Mouse (Mus musculus): ENCODE measurements around the gene Akain1. TPM values are rescaled to one million over a fixed set of nuclear protein-coding genes. Genes with fewer than 3 reads are reported as not detected.

Gene Akain1
- under 1 TPM in 1 of 4 experiments, not detected in 3; 0.16 TPM for total RNA-seq (2022)

- peak; percentile 43 for DNase-seq
These were observed at the start of gene Akain1 for GRCm38 (mm10) chr17:69438990-69439491. Akain1 (plus strand) TSS chr17:69439326.

DNA sequence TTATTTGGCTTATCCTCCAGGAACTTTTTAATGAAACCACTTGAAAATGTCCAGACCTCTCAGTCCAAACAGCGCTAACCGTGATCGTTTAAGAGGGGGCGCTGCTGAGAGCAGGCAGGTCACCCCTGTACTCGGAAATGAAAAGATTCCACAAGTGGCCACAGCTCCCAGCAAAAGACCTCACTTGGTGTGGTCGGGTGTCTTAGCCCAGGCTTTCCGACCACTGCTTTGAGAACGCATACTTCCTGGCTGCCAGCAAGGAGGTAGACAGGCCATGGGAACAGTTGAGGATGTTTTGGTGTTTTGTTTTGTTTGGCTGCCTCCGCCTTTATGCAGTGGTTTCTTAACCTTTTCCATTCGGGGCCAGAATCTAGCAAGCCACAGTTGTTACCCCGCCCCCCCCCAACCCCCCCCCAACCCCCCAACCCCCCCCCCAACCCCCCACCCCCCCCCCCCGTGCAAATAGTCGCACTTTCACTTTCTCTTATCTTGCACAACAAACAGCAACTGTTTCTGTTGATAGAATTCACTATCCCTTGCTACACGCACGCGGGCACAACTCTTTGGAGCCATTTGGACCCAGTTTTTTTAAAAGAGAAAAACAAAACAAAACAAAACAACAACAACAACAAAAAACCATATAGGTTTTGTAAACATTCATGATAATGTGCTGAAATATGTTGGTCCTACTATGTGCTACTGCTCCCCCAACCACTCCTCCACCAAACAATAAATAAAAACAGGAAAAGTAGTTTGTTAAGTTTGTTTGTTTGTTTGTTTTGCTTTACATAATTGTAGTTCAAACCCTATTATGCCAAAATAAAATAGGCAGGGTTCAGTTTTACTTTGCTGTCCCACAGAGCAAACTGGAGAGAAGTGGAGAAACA lies 42.7 kb upstream of the Akain1 start:
- DNase-seq, result no peak

DNA sequence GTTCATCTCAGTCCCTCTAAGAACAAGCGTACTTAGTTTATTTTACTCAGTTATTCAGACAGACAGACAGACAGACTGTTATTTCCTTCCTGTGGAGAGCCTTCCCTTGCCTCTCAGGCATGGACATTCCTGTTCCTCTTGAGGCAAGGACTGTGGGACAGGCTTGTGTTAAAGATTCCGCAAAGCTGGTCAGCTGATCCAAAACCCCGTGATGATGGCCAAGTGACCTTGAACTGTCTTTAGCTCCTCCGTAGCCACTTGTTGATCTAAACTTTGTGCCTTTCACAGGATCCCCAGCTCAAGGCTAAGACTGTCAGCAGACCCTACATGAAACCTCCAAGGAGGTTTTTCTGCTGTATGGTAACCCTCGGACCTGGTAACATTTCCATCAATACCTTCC lies 42.0 kb upstream of the Akain1 start:
- no peak for DNase-seq

- DNase-seq, result no peak
These were observed 41.0 kb upstream of the Akain1 start for GRCm38 (mm10) chr17:69398092-69398491.

GRCm38 (mm10) chr17:69401146-69401545 lies 38.0 kb upstream of the Akain1 start:
- DNase-seq, result no peak

GRCm38 (mm10) chr17:69416163-69416562 lies 23.0 kb upstream of the Akain1 start:
- DNase-seq, result no peak

GRCm38 (mm10) chr17:69416920-69417661 lies 22.0 kb upstream of the Akain1 start:
- peak; percentile 91 for DNase-seq

GRCm38 (mm10) chr17:69417724-69418373 lies 21.3 kb upstream of the Akain1 start:
- DNase-seq, result no peak

GRCm38 (mm10) chr17:69421592-69421991 lies 17.5 kb upstream of the Akain1 start:
- no peak for DNase-seq

GRCm38 (mm10) chr17:69437836-69438235 lies 1.3 kb upstream of the Akain1 start:
- no peak for DNase-seq

DNA sequence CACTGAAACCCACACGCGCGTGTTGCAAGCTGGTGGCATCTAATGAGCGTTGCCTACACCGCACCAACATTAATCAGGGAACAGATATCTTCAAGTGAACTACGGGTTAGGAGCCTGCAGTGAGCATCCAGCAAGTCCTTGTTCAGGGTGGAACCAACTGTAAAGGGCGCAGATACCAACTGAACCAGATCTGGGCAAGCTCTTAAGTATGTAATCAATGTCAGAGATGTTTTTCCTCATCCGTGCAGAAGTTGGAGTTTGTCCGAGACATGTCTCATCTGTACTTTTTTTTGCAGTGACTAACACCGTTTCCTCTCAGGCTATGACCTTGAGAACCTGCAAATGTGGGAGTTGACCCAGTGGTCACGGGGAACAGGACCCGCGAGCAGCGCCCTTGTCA lies 640 bp upstream of the Akain1 start:
- peak; percentile 6 for DNase-seq

DNA sequence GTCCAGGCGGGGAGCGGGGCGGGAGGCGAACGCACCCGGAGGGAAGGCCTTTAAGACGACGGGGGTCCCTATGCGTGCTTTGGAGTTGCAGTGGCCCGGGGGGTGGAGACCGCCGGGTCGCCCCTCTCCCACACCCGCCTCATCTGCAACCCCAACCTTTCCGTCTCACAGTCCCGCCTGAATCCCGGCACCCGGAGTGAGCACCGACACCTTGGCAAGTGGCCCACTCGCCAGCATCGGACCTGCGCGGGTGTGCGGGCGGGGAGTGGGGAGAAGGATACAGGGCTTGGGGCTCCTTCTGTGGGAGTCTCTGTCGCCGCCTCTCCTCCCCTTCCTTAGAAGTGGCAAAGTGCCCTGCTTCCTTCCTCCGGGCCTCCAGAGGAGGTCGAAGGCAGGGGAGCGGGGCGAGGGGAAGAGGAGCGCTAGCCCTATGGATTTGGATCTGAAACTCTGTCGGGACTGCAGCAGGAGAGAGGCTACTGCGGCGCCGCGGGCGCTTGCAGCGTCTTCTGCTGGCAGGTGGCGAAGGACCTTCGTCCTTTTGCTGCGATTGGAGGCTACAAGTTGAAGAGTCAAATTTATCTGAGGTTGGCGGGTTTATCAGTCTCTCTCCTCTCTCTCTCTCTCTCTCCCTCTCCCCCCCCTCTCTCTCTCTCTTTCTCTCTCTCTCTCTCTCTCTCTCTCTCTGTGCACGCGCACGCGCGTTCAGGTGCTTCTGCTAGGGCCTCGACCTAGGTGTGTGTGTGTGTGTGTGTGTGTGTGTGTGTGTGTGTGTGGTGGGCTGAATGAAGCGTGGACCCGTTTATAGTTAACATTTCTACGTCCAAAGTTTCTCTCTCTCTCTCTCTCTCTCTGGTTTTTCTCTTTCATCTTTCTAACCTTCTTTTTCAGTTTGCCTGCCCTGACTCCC lies 700 bp downstream of the Akain1 start:
- peak; percentile 1 for DNase-seq

GRCm38 (mm10) chr17:69441041-69441440 lies 1.9 kb downstream of the Akain1 start:
- DNase-seq, result no peak

DNA sequence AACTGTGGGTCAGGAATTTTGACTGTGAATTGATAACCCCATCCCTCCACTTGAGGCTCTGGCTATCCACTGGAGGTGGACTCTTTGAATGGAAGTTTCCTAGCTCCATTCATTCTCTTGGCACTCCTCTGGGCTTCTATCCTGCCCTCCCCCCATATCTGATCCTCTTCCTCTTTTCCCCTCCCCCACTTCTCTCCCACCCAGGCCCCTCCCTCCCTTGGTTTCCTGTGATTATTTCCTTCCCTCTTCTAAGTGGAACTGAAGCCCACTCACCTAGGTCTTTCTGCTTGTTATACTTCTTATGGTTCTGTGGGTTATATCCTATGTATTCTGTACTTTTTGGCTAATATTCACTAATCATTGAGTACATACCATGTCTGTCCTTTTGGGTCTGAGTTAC lies 9.6 kb downstream of the Akain1 start:
- DNase-seq, result no peak

DNA sequence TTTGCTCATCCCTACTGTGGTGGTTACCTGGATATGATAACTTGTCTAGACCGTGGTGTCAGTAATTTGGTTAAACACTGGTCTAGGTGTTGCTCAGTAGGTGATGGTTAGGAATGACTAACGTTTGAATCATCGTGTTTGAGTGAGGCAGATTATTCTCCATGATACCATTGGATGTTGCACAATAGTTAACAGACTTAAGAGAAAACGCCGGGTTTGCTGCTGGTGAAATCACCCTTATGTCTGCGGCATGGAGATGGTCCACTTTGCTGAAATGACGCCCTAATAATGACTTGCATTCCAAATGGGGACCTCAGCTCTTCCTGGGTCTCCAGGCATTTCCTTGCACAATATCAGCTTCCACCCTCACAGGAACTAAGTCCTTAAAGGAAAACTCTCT lies 22.6 kb downstream of the Akain1 start:
- DNase-seq, result no peak

- no peak for DNase-seq
These were observed 23.9 kb downstream of the Akain1 start for GRCm38 (mm10) chr17:69463037-69463436.

GRCm38 (mm10) chr17:69471171-69471570 lies 32.0 kb downstream of the Akain1 start:
- no peak for DNase-seq

DNA sequence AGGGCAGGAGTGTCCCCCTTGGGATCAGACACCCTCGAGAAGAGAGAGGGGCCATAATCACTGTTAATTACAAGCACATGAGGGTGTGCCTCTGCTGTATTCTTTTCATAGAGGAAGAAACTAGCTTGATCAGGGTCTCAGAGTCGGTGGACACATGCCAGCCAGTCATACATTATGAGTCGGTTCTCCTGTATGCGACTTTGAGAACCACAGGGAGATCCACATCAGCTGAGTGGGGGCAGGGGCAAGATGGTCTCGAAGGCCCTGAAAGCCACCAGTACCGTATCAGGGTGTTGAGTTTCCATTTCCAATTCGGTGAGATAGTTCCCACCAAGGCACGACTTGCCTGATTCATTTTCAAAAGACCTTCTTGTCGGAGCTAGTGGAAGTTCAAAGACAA lies 33.3 kb downstream of the Akain1 start:
- no peak for DNase-seq

GRCm38 (mm10) chr17:69474084-69474483 lies 35.0 kb downstream of the Akain1 start:
- DNase-seq, result no peak

DNA sequence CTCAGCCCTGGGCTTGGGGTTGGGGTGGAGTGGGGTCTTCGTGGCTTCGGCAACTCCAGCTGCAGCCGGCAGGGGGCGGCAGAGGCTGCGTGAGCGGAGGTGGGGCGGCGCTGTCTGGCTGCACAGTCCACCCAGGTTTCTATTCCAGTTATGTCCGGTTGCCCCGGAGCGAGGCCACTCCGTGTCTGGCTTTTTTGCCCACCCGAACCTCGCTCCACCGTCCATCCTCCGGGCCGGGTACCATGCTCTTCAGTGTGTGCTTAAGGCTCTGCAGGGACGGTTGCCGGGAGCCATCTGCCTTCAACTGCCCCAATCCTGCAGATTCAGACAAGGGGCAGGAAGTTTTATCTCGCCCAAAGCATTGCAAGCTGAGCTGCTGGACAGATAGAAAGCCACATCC lies 36.3 kb downstream of the Akain1 start:
- peak; percentile 12 for DNase-seq

GRCm38 (mm10) chr17:69477526-69477925 lies 38.4 kb downstream of the Akain1 start:
- peak; percentile 2 for DNase-seq

GRCm38 (mm10) chr17:69479261-69479660 lies 40.1 kb downstream of the Akain1 start:
- DNase-seq, result no peak

All from adrenal gland, adult 8-10 months (tissue).